Mouse (Mus musculus): ENCODE data around the gene Rapgef5.

Gene Rapgef5

GRCm38 (mm10) chr12:117733611-117734010 is 217.3 kb downstream of the Rapgef5 start:
- no peak for TF ChIP-seq GATA4 (IDR thresholded peaks at IDR 0.05; ENCODE audit: insufficient replicate concordance, low read length)

GRCm38 (mm10) chr12:117736130-117736529 is 219.9 kb downstream of the Rapgef5 start:
- TF ChIP-seq GATA4 (IDR thresholded peaks at IDR 0.05; ENCODE audit: insufficient replicate concordance, low read length), result no peak

GRCm38 (mm10) chr12:117736928-117737327 is 220.6 kb downstream of the Rapgef5 start:
- TF ChIP-seq GATA4 (IDR thresholded peaks at IDR 0.05; ENCODE audit: insufficient replicate concordance, low read length), result peak; percentile 13; the same call in 1 of the 2 replicates

GRCm38 (mm10) chr12:117737332-117738031 is 221.2 kb downstream of the Rapgef5 start:
- no peak for TF ChIP-seq GATA4 (IDR thresholded peaks at IDR 0.05; ENCODE audit: insufficient replicate concordance, low read length)

- no peak for TF ChIP-seq GATA4 (IDR thresholded peaks at IDR 0.05; ENCODE audit: insufficient replicate concordance, low read length)
Measured at GRCm38 (mm10) chr12:117742487-117742886, 226.2 kb downstream of the Rapgef5 start.

GRCm38 (mm10) chr12:117744580-117745483 is 228.6 kb downstream of the Rapgef5 start:
- TF ChIP-seq GATA4 (IDR thresholded peaks at IDR 0.05; ENCODE audit: insufficient replicate concordance, low read length), result no peak

- TF ChIP-seq GATA4 (IDR thresholded peaks at IDR 0.05; ENCODE audit: insufficient replicate concordance, low read length), result no peak
Measured at GRCm38 (mm10) chr12:117746611-117747010, 230.3 kb downstream of the Rapgef5 start.

- no peak for TF ChIP-seq GATA4 (IDR thresholded peaks at IDR 0.05; ENCODE audit: insufficient replicate concordance, low read length)
Measured at GRCm38 (mm10) chr12:117751045-117751444, 234.8 kb downstream of the Rapgef5 start.

GRCm38 (mm10) chr12:117751520-117752383 is 235.5 kb downstream of the Rapgef5 start:
- peak; percentile 55; the same call in 1 of the 2 replicates for TF ChIP-seq GATA4 (IDR thresholded peaks at IDR 0.05; ENCODE audit: insufficient replicate concordance, low read length)

- TF ChIP-seq GATA4 (IDR thresholded peaks at IDR 0.05; ENCODE audit: insufficient replicate concordance, low read length), result peak; percentile 78; the same call in 1 of the 2 replicates
Measured at GRCm38 (mm10) chr12:117756010-117756409, 239.7 kb downstream of the Rapgef5 start.

- TF ChIP-seq GATA4 (IDR thresholded peaks at IDR 0.05; ENCODE audit: insufficient replicate concordance, low read length), result no peak
Measured at GRCm38 (mm10) chr12:117760373-117760772, 244.1 kb downstream of the Rapgef5 start.

- no peak for TF ChIP-seq GATA4 (IDR thresholded peaks at IDR 0.05; ENCODE audit: insufficient replicate concordance, low read length)
Measured at GRCm38 (mm10) chr12:117760846-117761245, 244.6 kb downstream of the Rapgef5 start.

GRCm38 (mm10) chr12:117761698-117762097 is 245.4 kb downstream of the Rapgef5 start:
- no peak for TF ChIP-seq GATA4 (IDR thresholded peaks at IDR 0.05; ENCODE audit: insufficient replicate concordance, low read length)

- TF ChIP-seq GATA4 (IDR thresholded peaks at IDR 0.05; ENCODE audit: insufficient replicate concordance, low read length), result peak; percentile 36; the same call in 1 of the 2 replicates
Measured at GRCm38 (mm10) chr12:117763247-117763646, 247.0 kb downstream of the Rapgef5 start.

- TF ChIP-seq GATA4 (IDR thresholded peaks at IDR 0.05; ENCODE audit: insufficient replicate concordance, low read length), result peak; percentile 89
Measured at GRCm38 (mm10) chr12:117764839-117765238, 248.6 kb downstream of the Rapgef5 start.
